Mouse (Mus musculus): ENCODE data around the gene Srp68. TPM values are rescaled to one million over a fixed set of nuclear protein-coding genes. Genes with fewer than 3 reads are reported as not detected.
"Not testable (repeated sequence)": the region's sequence is repeated elsewhere in the genome, so short reads cannot be mapped to it uniquely, and the experiment has no call there.

The Srp68 gene
- total RNA-seq, 2 experiments from 2014 or later, result 63.1 to 65.6 TPM

DNA sequence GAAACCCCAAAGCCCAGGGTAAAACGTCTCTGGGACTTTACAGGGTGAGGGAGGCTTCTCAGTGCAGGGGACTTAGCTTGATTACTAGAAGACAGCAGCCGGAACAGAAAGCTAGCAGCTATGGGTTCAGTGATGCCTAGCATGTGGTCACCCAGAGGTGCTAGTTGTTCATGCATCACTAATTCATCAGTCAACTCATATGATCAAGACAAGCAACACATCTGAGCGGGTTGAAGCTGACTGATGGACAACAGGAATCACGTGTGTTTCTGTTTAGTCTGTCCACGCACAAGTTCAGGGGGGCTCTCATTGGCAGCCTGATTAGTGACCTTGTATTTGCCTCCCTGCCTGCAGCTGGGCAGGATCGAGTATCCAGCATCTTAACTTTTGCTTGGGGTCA is 10.0 kb upstream of the Srp68 start:
- ATAC-seq (replicated peaks; ENCODE audit: poor library complexity), result no peak

DNA sequence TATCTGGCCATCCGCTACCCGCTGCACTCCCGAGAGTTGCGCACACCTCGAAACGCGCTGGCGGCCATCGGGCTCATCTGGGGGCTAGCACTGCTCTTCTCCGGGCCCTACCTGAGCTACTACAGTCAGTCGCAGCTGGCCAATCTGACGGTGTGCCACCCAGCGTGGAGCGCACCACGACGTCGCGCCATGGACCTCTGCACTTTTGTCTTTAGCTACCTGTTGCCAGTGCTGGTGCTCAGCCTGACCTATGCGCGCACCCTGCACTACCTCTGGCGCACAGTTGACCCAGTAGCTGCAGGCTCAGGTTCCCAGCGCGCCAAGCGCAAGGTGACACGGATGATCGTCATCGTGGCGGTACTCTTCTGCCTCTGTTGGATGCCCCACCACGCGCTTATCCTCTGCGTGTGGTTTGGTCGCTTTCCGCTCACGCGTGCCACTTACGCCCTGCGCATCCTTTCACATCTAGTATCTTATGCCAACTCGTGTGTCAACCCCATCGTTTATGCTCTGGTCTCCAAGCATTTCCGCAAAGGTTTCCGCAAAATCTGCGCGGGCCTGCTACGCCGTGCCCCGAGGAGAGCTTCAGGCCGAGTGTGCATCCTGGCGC is 9.0 kb upstream of the Srp68 start:
- no peak for ATAC-seq (replicated peaks; ENCODE audit: poor library complexity)

DNA sequence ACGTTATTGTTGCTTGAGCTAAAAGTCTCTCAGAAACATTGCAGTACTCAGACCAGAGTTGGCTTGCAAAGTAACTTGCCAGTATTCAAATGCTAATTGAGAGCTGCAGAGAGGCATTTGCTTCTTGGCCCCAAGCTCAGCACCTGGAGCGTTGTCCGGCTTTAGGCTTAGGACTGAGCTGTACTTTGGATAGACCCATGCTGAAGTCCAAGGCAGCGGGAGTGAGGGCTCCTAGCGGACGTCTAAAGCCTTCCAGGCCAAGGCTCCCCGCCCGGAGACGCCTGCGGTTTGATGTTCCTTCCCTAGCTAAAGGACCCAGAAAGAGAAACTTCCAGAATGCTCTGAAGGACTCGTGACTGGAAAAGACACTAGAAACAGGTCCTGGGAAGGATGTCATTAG is 8.1 kb upstream of the Srp68 start:
- ATAC-seq (replicated peaks; ENCODE audit: poor library complexity), result peak; percentile 40

DNA sequence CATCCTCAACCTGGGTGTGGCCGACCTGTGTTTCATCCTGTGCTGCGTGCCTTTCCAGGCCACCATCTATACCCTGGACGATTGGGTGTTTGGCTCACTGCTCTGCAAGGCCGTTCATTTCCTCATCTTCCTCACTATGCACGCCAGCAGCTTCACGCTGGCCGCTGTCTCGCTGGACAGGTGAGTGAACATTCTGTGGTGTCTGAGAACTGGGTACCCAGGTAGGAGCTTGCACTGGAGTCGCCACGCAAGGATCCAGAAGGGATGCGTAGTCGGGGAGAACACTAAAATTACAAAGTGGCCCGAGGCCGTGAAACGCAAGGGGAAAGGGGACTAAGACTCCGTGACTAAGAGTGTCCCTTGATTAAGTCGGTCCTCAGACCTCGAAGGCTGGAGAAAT is 7.7 kb upstream of the Srp68 start:
- ATAC-seq (replicated peaks; ENCODE audit: poor library complexity), result 0 out of 2 replicates have a peak, but pooled peaks have one; percentile 4

DNA sequence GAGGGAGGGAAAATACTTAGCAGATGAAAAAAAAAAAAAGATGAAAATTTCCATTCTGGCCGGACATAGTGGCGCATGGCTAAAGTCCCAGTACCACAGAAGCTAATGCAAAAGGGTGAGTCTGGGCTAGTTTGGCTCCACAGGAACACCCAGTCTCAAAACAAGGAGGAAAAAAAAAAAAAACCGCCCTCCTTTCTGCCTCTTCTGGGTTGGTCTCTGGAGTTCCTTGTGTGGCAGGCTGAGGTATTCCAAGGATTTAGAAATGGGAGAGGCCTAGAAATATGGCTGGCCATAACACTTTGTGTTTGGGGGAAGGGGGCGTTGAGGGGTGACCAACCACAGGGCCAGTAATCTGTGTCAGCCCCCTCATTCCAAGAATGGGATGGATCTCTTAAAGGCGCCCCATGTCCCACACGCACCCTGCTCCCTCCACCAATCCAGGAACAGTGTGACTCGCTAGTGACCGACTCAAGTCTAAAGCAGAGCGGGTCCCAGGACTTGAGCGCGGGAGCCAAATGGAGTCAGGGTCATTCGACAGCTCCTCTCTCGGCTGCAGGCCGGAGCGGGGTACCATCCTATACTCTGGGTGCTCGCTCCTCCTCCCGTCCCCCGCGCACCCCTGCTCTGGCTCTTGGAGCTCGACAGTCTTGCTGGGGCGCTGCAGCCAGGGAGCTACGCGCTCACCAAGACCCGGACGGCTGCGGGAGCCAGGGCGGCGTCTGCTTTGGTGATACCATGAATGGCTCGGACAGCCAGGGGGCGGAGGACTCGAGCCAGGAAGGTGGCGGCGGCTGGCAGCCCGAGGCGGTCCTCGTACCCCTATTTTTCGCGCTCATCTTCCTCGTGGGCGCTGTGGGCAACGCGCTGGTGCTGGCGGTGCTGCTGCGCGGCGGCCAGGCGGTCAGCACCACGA is 7.0 kb upstream of the Srp68 start, which contains the start of gene Galr2:
Galr2 (plus strand) TSS at position 189 of the 913 bp plus-strand sequence.
- ATAC-seq (replicated peaks; ENCODE audit: poor library complexity), result peak; percentile 40

DNA sequence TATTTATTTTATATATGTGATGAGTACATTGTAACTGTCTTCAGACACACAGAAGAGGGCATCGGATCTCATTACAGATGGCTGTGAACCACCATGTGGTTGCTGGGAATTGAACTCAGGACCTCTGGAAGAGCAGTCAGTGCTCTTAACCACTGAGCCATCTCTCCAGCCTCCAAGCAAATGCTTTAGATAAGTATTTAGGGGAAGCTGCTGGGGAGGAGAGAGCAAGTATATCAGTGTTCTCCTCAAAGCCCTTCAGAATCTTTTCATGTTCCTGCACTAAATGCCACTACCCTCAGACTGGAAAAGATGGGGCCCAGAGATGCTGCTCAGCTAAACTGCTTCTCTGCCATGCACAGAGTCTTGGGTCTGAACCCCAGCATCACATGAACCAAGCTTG is 3.2 kb upstream of the Srp68 start:
- ATAC-seq (replicated peaks; ENCODE audit: poor library complexity), result not testable (repeated sequence)

DNA sequence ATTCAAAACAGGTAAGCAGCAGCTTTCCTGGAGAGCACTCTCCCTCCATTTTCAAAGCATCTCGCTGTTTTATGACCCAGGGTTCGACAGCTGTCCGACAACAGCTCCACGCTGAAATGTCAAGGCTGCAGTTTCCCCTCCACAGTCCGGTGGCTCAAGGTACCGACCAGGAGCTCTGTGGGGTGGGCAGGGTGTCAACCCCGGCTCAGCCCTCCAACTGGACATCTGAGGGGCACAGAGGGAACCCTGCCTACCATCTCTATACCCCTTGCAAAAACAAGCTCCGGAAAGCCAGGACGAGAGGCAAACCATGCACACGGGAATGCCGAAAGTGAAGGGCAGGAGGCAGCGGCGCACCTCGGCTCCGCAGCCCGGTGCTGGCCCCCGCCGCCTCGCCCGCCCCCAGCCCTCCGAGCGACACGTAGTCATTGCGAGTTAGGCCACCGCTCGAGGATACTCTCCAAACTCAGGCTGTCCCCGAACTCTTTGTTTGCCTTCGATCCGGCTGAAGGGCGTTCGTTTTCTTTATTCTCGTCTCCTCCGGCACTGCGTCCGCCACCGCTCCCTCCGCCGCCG is 460 bp downstream of the Srp68 start:
- ATAC-seq (replicated peaks; ENCODE audit: poor library complexity), result peak; percentile 44

DNA sequence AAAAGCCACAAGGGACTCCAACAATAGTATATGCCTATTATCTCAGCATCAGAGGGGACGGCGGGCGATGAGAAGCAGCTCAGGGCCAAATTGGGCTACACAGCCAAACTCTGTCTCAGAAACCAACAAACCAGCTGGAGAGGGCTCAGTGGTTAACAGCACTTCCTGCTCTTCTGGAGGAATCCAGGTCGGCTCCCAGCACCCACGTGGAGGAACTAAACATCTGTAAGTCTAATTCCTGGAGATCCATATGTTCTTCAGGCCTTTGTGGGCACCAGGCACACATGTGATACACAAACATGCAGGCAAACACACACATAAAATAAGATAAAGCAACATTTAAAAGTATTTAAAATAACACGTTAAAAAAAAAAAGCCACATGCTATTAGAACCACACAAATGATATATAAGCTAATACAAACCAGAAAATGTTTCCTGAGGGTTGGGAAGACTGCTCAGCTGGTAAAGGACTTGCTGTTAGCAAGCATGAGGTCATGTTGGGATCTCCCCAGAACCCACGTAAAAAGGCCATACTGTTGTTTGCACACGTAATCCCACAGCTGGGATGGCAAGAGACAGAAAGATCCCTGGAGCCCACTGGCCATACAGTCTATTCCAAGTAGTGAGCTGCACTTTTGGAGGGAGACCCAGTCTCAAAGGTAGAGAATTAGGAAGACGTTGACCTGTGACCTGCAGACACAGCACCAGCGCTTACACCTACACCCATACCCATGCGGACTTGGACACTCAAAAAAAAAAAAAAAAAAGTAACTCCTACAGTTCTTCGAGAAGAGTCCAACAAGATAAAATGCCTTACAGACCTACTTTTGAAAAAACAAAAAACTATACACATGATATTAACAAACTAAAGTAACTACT is 1.2 kb downstream of the Srp68 start:
- 0 out of 2 replicates have a peak, but pooled peaks have one; percentile 7 for ATAC-seq (replicated peaks; ENCODE audit: poor library complexity)

DNA sequence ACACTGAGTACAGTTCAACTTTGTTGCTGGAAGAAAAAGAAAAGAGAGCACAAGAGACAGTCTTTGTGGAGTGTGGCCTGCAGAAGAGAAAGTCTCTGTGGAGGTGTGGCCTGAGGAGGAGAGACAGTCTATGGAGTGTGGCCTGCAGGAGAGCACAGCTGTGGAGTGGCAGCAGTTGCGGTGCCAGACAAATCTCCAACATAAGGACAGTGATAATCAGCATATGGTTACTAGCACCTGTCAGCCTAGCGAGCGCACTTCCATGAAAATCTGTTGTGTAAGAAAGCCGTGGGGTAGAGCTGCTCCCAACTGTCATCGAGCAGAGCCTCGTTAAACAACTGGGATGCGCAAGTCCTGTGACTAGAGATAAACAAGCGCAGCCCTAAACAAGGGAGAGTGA is 4.5 kb downstream of the Srp68 start:
- ATAC-seq (replicated peaks; ENCODE audit: poor library complexity), result no peak

DNA sequence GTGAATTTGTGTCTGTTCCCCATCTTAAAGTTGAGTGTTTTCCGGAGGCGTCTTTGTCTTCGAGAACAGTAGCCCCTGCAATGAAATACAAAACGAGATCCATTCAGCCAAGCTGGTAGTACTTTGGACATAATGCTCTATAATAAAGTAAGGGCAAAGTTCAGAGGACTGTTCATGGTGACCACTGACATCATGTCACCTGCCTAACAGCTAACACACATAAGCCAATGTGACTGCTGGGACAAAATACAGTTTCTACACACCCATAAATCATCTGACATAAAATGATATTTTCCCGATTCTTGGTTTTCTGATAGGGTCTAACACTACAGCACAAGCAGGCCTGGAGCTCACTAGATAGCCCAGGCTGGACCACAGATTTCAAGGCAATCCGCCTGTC is 5.7 kb downstream of the Srp68 start:
- no peak for ATAC-seq (replicated peaks; ENCODE audit: poor library complexity)

DNA sequence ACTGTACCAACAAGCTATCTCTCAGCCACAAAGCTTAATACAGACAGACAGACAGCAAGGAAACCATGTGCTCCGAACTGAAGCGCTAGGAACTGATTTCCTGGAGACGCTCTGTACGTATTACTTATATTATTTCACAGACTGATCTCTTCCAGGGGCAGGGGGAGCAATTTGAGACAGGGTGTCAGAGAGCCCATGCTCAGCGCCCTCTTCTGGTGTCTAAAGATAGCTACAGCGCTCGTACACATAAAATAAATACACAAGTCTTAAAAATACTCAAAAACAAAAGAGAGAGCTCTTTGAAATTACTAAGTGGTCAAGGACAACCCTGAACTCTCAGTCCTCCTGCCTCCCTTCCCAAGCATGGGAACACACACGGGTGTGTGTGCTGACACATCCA is 6.4 kb downstream of the Srp68 start:
- 0 out of 2 replicates have a peak, but pooled peaks have one; percentile 18 for ATAC-seq (replicated peaks; ENCODE audit: poor library complexity)

DNA sequence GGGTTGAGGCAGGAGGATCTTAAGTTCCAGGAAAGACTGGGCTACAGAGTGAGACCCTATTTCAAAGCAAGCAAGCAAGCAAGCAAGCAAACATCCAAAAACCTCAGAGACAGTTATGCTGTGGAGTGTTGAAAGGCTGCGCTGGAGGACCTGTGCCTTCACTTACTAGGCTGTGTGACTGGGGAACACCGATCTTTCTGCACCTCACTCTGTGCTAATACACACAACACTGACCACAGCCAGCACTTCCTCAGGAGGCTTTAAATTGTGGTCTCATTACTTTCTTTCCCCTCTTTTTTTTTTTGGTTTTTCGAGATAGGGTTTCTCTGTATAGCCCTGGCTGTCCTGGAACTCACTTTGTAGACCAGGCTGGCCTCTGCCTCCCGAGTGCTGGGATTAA is 8.2 kb downstream of the Srp68 start:
- ATAC-seq (replicated peaks; ENCODE audit: poor library complexity), result peak; percentile 53

DNA sequence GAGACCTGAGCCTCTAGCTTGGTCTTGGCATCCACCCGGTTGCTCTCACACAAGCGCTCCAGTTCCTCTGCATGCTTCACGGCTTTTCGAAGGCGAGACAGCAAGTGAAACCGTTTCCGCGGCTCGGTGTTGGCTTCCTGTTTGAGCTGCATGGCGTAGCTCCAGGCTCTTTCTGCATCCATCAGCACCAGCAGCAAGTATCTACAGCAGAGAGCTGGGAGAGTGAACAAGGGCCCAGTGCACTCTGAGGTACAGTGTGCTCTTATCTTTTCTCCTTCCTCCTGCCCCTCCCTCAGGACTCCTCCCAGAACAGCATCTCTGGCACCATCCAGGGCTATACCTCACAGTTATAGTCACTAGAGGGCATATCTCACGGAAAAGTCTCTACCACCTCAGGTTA is 8.7 kb downstream of the Srp68 start:
- ATAC-seq (replicated peaks; ENCODE audit: poor library complexity), result peak; percentile 94

DNA sequence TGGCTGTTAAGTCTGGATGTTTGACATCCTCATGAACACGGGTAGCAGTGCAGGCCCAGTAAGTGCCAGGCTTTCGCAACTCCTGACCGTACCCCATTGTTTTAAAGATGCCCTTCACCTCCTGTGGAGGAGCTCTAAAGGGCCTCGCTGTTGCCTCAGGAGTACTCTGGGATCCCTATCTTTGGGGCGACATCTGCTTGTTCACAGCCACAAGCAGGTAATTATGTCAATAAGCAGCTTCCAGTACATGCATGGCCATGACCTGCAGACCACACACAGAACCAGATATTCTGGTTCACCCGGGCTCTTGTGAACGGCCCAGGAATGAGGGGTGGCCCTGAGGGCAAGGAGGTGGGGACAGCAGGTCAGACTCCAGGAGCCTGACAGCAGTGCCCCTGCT is 13.8 kb downstream of the Srp68 start:
- ATAC-seq (replicated peaks; ENCODE audit: poor library complexity), result 0 out of 2 replicates have a peak, but pooled peaks have one; percentile 12

DNA sequence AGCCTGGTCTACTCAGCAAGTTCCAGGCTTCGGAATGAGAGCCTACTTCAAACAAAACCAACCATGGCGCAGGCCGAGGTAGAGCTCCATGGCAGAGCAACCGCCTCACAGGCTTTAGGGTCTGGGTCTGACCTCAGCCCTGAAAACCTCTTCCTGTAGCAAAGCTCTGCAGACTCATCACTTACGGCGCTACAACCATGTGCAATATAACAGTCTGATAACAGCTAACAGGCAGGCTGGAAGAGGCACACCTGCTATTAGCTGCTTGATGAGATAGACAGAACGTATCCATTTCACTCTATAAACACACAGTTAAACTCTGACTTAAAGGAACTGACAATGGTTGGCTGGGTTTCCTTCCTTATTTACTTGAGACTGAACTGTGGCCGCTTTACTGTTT is 14.6 kb downstream of the Srp68 start:
- peak; percentile 72 for ATAC-seq (replicated peaks; ENCODE audit: poor library complexity)

DNA sequence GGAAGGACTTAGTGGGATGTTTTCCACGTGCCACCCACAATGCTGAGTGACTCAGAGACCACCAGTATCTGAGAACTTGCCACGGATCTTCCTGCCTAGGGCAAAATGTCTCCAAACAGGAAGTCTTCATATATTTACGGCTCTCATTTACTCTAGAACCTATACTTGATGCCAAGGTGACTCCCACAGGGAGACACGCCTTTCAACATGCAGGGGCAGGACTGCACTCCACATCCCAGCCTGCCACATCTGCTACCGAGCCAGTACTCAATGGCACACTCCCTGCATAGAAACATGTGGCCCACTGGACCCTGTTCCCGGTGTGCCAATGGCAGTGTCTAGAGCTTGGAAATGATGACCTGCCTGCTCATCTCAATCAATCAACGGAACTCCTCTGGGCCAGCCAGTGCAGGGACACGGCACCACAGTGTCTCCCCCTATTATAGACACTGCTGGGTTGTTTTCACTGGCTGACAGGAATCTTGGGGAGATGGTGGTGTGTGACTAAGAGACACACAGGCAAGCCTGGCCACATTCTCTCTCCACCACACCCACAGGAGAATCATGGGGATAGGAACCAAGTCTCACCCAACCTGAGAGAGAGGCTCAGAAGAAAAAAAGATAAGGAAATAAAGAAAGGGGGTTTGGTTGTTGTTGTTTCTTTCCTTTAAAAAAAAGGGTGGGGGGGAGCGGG is 17.9 kb downstream of the Srp68 start:
- no peak for ATAC-seq (replicated peaks; ENCODE audit: poor library complexity)

DNA sequence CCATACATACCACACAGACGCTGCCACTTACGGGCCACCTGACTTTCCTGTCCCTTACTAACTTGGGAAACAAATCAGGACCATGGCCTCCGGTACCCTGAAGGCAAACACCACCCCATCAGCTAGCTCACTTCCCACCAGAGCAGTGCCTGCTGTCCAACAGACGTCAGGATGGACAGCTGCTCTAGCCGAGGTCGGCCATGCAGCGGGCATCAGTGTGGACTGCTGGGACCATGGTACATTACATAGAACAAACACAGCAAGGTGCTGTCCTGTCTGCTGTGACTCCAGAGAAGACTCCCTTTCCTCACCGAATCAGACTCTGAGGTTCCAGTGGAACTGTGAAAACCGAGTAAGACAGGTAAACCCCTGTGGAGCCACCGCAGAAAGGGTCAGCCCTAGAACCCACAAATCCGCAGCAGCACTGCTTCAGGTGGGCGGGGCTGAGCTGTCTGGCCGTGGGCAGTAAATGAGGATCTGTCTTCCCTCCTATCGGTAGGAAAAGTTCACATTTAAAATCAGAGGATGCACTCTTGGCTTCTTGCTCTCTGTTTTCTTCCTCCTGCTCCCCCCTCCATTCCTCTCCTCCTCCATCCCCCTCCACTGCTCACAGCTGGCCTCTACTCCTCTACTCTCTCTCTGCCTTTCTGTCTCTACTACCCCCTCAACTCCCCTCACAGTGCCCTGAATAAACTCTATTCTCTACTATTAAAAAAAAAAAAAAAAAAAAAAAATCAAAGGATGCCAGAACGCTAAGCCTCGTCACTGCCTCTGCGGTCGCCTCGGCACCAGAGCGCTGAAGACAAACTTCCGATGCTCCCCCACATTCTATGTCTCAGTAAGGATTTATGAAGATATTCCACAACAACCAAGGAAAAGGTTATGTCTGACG is 18.7 kb downstream of the Srp68 start:
- peak; percentile 11 for ATAC-seq (replicated peaks; ENCODE audit: poor library complexity)

DNA sequence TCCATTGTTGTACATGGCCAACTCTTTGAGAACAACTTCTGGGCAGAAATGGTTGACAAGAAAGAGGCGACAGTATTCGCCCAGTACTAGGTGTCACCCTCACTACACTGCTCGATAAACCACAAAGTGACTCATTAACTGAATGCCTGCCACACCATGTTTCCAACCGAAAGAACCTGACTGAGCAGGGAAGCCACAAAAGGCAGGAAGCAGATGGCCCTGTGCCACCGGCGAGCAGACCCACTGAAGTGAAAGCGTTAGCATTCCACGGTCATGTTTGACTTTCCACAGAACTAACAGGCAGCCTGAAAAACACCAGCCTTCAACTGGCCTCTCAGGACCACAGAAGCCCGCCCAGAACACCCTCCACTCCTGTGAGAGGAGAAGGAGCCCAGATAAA is 19.4 kb downstream of the Srp68 start:
- ATAC-seq (replicated peaks; ENCODE audit: poor library complexity), result peak; percentile 78

DNA sequence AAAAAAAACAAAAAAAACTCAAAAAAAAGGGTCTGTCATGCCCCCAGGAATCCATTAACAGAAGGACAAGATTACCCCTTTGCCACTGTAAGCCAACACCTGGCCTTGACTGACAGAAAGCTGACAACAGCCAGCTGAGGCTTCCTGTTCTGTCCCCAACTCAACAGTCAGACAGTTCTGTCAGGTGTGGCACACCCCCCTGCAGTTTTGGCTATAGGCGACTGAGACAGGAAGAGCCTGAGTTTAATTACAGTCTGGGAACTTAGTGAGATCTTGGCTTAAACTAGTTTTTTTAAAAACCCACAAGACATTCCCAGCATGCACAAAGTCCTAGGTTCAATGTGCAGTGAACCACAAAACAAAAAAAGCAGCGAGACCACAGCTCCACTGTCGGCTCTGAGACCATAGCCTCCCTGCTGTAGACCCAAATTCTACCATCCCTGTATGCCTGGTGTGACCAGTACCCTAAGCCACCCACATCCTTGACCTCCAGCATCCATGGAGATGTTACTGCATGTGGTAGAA is 20.9 kb downstream of the Srp68 start:
- no peak for ATAC-seq (replicated peaks; ENCODE audit: poor library complexity)

Measured in megakaryocyte progenitor cell, adult 5-6 weeks (primary cell).